Mouse (Mus musculus) left cerebral cortex, adult 2 months (tissue): ENCODE results near the gene Enc1. TPM values are rescaled to one million over a fixed set of nuclear protein-coding genes. Genes with fewer than 3 reads are reported as not detected.

Experiments
- DNase-seq, 2 experiments: peaks; one replicate each; pipeline ENCODE4 v3.0.0; 2021 to 2022; ENCODE audit warnings: low spot score in 2 of 2, mixed read lengths in 1 of 2; ENCODE audit errors: extremely low spot score in 1 of 2
- H3K27ac ChIP-seq: fragments of 200-600 bp; 2 replicates; pipeline ENCODE4 v1.8.1; 2022
- H3K4me3 ChIP-seq: fragments of 200-600 bp; 2 replicates; pipeline ENCODE4 v1.8.1; 2022
- CTCF ChIP-seq: fragments of 200-600 bp; IDR thresholded peaks from 2 replicates; pipeline ENCODE4 v1.8.1; 2022; ENCODE audit warnings: antibody characterized with exemption, mild to moderate bottlenecking, moderate library complexity
- intact Hi-C: fragments of 180-260 bp; cut with DNase I; formaldehyde crosslinking; loops from one replicate; pipeline ENCODE4 v1.15.1; 2025
- total RNA-seq, 2 experiments: library from RNA; stranded (reverse); gene quantifications; 2 replicates each; pipeline ENCODE4 v1.2.3; 2021

The Enc1 gene
- total RNA-seq, 2 experiments from 2014 or later, result 653 to 683 TPM

- Histone ChIP-seq H3K27ac (peak overlapping the region; percentile 36; the same call in 1 of the 2 replicates), H3K4me3 (no peak overlapping the region)
- intact Hi-C loops, result no loop called here
- DNase-seq, result no peak
- no peak for TF ChIP-seq CTCF
Observed at GRCm38 (mm10) chr13:97207472-97208111, 33.3 kb upstream of the Enc1 start.

- Histone ChIP-seq H3K4me3 (no peak overlapping the region), H3K27ac (peak overlapping the region; percentile 53; the same call in 1 of the 2 replicates)
- intact Hi-C loops, result no loop called here
- DNase-seq, result no peak
- no peak for TF ChIP-seq CTCF
Observed at GRCm38 (mm10) chr13:97208112-97208478, 32.8 kb upstream of the Enc1 start.

DNA sequence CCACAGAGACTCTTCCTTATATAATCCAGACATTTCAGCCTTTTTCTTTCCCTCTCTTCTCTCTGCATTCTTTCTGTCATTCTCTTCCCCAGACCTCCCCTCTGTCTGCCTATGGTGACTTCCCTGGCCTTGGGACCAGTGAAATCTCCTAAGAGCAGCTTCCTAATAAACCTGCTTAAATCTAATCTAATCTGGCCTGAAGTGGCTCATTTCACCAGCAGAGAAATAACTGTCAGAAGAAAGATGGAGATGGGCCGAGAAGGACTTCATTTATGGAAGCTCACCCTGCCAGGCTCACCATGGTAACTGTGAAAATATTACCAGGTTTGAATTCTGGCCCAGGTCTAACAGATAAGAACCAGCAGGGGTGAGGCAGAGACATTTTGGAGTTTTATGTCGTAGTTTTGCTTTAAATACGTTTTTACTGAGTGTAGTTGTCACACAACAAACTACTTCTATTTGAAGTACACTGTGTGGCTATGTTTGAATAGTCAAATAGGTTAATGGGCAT is 32.4 kb upstream of the Enc1 start:
- TF ChIP-seq CTCF, result no peak
- intact Hi-C loops, result no loop called here
- H3K4me3 ChIP-seq, result no peak overlapping the region
- DNase-seq, result no peak
- H3K27ac ChIP-seq, result peak overlapping the region; percentile 53

DNA sequence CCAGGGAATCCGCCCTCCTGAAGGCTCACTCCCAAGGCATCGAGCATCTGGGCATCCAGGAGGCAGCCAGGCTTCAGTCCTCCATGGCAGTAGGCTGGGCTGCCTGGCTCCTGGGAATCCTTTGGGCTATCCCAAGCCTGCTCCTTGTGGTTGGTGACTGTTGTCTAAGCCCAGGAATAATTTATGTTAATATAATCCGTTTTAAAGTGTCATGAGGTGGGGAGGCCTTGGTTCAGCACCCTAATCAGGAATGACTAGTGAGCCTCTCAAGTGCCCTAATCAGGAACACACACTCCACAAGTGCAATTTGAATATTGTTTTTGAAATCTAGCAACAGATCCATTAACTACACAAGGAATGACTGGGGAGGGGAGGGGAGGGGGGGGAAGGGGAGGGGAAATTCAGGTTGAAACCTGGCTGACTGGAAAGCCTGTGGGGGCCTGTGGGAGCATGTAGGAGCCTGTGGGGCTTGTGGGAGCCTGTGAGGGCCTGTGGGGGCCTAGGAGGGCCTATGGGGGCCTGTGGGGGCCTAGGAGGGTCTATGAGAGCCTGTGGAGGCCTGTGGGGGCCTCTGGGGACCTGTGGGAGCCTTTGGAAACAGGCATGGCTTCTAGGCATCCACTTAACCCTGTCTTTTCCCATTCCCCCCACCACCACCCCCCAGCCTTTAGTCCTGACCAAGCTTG is 26.2 kb upstream of the Enc1 start:
- Histone ChIP-seq H3K4me3 (no peak overlapping the region), H3K27ac (no peak overlapping the region)
- no peak for DNase-seq
- intact Hi-C loops, result no loop called here
- no peak for TF ChIP-seq CTCF

- no peak overlapping the region for H3K4me3 ChIP-seq
- no peak overlapping the region for H3K27ac ChIP-seq
- DNase-seq, result no peak
- TF ChIP-seq CTCF, result no peak
- intact Hi-C loops, result no loop called here
Observed at GRCm38 (mm10) chr13:97215563-97215962, 25.3 kb upstream of the Enc1 start.

DNA sequence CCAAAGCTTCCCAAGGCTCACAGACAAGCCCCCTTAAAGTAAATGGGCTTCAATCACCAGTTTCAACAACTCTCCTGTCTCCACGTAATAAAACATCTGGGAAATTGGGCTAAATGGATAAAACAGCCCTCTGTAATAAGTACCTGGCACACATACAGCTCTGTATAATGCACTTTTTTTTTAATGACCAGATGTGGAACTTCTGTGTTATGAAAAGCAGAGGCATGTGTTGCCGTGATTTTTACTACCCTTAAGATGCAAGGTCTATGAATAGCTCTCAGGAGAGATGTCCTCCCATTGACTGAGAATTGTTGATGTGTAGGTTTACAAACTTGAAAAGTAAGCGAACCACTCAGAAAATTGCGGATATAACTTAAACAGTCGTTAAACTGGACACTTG is 24.7 kb upstream of the Enc1 start:
- no peak for TF ChIP-seq CTCF
- no peak overlapping the region for H3K4me3 ChIP-seq
- intact Hi-C loops, result no loop called here
- no peak for DNase-seq
- no peak overlapping the region for H3K27ac ChIP-seq

DNA sequence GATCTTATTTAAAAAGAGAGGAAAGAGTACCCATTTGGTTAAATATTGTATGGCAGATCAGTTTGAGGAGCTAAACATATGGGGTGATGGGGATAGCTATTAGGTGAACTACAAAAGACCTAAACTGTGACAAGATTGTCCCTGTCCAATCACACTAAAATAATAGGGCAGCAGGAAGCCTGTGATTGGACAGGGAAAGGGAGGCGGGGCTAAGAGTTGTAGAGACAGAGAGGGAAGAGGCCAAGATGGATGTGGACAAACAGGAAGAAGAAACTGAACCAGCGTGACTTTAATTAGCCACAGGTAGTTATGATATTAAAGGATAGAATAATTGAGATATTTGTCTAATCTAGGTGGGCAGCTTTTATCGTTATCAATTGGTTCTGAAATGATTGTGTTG is 20.9 kb upstream of the Enc1 start:
- no peak for TF ChIP-seq CTCF
- intact Hi-C loops, result no loop called here

DNA sequence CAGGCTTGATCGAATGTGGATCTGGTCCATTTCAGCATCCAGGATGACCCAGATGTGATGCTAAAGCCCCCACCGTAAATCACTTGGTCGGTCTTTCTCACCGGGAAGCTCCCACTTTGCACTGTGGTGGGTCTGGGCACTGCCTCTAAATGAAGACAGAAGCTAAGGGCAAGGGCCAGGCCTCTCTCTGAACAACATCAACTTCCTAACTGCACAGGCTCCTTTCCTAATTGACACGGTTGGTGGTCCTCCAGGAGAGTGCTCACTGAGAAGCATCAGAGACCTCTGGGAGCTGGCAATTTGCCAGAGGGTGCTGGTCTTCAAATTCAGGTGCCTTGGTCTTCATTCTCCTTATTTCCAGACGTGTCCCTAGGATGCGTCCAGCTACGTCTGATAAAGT is 17.0 kb upstream of the Enc1 start:
- Histone ChIP-seq H3K4me3 (no peak overlapping the region), H3K27ac (no peak overlapping the region)
- no peak for DNase-seq
- intact Hi-C loops, result no loop called here
- no peak for TF ChIP-seq CTCF

More for the DNA sequence above, 20.9 kb upstream of the Enc1 start:
- no peak for DNase-seq
- Histone ChIP-seq H3K4me3 (no peak overlapping the region), H3K27ac (no peak overlapping the region)

GRCm38 (mm10) chr13:97224341-97224982 is 16.4 kb upstream of the Enc1 start:
- TF ChIP-seq CTCF, result no peak
- Histone ChIP-seq H3K4me3 (no peak overlapping the region), H3K27ac (no peak overlapping the region)
- intact Hi-C loops, result no loop called here
- no peak for DNase-seq

DNA sequence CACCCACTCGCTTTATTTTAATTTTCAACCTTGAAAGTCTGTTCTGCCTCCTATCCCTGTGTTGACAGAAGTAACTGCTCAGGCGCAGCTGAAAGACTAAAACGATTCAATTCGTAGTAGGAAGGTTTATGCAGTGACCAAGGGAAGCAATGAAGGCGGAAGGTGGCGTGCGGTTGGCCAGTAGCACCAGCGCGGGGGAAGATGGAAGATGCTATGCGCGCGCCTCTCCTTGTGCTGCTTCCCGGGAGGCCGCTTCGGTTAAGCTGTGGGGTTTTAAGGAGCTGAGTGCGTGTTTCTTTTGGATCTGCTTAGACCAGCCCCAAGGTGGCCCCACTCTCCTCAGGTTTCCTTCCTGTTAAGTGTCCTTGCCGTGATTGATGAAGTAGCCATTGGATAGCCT is 15.8 kb upstream of the Enc1 start:
- no peak for TF ChIP-seq CTCF

DNA sequence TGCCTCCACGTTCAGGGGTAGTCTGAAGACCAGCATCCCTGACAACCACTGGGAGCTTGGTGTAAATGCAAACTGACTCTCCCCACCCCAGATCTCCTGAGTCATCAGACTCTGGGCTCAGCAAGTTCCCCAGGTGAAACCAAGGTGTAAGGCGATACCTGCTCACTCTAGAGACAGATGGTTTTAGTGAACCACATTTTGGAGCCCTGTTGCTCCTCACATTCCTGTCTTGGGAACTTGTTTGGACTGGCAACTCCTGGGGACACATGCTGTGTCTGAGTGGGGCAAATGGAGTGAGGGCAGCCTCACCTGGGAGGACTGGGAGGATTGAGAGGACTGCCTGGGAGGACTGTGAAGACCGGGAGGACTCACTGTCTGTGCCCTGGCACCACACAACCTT is 13.1 kb upstream of the Enc1 start:
- intact Hi-C loops, result no loop called here
- DNase-seq, result no peak
- TF ChIP-seq CTCF, result no peak
- Histone ChIP-seq H3K27ac (no peak overlapping the region), H3K4me3 (no peak overlapping the region)

More for the DNA sequence above, 15.8 kb upstream of the Enc1 start:
- intact Hi-C loops, result no loop called here
- no peak overlapping the region for H3K27ac ChIP-seq
- DNase-seq, result no peak
- H3K4me3 ChIP-seq, result peak overlapping the region; percentile 9; the same call in 1 of the 2 replicates

DNA sequence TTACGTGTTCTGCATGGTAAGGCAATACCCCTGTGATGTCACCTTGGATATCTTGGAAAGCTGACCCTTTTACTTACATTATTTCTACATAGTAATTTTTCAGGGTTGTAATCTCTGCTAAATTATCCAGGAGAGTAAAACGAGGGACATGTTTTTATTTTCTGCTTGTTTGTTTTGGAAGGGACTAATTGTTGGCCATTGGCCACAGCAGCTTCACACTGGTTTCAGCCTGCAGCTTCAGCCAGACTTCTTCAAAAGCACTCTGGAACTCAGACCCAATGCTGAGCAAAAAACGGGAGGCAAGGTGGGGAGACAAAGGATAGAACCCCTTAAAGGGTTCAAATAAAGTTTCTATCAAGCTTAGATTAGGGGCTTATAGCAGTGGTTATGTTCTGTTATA is 10.8 kb upstream of the Enc1 start:
- no peak for DNase-seq
- intact Hi-C loops, result loop anchor here (5.0 kb wide), 1 partner anchor 777 kb away; no protein-coding TSS in a partner anchor
- Histone ChIP-seq H3K4me3 (no peak overlapping the region), H3K27ac (no peak overlapping the region)
- TF ChIP-seq CTCF, result no peak
